Mouse (Mus musculus) C3H10T1/2 (cell line): ENCODE data around the gene Scnn1a. TPM values are rescaled to one million over a fixed set of nuclear protein-coding genes. Genes with fewer than 3 reads are reported as not detected.

Experiments
- polyA plus RNA-seq, 2 experiments: library from polyadenylated mRNA; unstranded; fragments of >200 nt; fragmentation: generic; extraction: Trizol; gene quantifications; one replicate each; pipeline ENCODE4 v1.2.1; 2012; ENCODE audit warnings: missing spikeins in 2 of 2

The Scnn1a gene
- polyA plus RNA-seq: 1 to 10 TPM in 1 of 2 experiments, under 1 TPM in 1; 0.25 to 1.7 TPM

GRCm38 (mm10) chr6:125320323-125320722 lies at the start of gene Scnn1a:
Gene Scnn1a, plus strand, starts transcription at chr6:125320659.

GRCm38 (mm10) chr6:125285890-125286289 lies 34.6 kb upstream of the Scnn1a start, which contains the start of gene Tuba3a:
Gene Tuba3a, minus strand, starts transcription at chr6:125286042.

GRCm38 (mm10) chr6:125313546-125314230 lies 6.8 kb upstream of the Scnn1a start, which contains the start of gene Ltbr:
Gene Ltbr, minus strand, starts transcription at chr6:125313885.

GRCm38 (mm10) chr6:125348721-125349574 lies 28.5 kb downstream of the Scnn1a start, which contains the start of gene Tnfrsf1a:
Gene Tnfrsf1a, plus strand, starts transcription at chr6:125349362.

GRCm38 (mm10) chr6:125380372-125381360 lies 60.2 kb downstream of the Scnn1a start, which contains the start of gene Plekhg6:
Gene Plekhg6, minus strand, starts transcription at chr6:125380793.

Other genes with a start within 250 kb of the Scnn1a start
- gene Chd4, start 224.7 kb upstream of the Scnn1a start, polyA plus RNA-seq: 100 to 1,000 TPM in 1 of 2 experiments, 10 to 100 TPM in 1; 17.2 to 106 TPM
- 10 to 100 TPM; 25.7 to 58.8 TPM for gene Nop2, start 188.8 kb upstream of the Scnn1a start, polyA plus RNA-seq
- 10 to 100 TPM in 1 of 2 experiments, 1 to 10 TPM in 1; 4.2 to 22.1 TPM for gene Iffo1, start 175.4 kb upstream of the Scnn1a start, polyA plus RNA-seq
- gene Gapdh, start 154.2 kb upstream of the Scnn1a start, polyA plus RNA-seq: 1,000 to 10,000 TPM; 2,700 to 7,122 TPM
- gene Ncapd2, start 129.0 kb upstream of the Scnn1a start, polyA plus RNA-seq: 100 to 1,000 TPM in 1 of 2 experiments, 10 to 100 TPM in 1; 57.1 to 120 TPM
- gene Mrpl51, start 128.9 kb upstream of the Scnn1a start, polyA plus RNA-seq: 100 to 1,000 TPM; 106 to 112 TPM
- gene Vamp1, start 105.1 kb upstream of the Scnn1a start, polyA plus RNA-seq: 1 to 10 TPM in 1 of 2 experiments, under 1 TPM in 1; 0.22 to 2.2 TPM
- gene Tapbpl, start 88.8 kb upstream of the Scnn1a start, polyA plus RNA-seq: 10 to 100 TPM in 1 of 2 experiments, 1 to 10 TPM in 1; 1.5 to 12.5 TPM
- gene Cd27, start 83.6 kb upstream of the Scnn1a start, polyA plus RNA-seq: under 1 TPM in 1 of 2 experiments, not detected in 1; 0.25 TPM
- gene Tuba3a, start 34.6 kb upstream of the Scnn1a start, polyA plus RNA-seq: under 1 TPM in 1 of 2 experiments, not detected in 1; 0.02 TPM
- gene Ltbr, start 6.8 kb upstream of the Scnn1a start, polyA plus RNA-seq: 100 to 1,000 TPM in 1 of 2 experiments, 10 to 100 TPM in 1; 70.3 to 101 TPM
- gene Tnfrsf1a, start 28.7 kb downstream of the Scnn1a start, polyA plus RNA-seq: 100 to 1,000 TPM in 1 of 2 experiments, 10 to 100 TPM in 1; 44.2 to 112 TPM
- gene Plekhg6, start 60.1 kb downstream of the Scnn1a start, polyA plus RNA-seq: under 1 TPM; 0.12 to 0.84 TPM
- 100 to 1,000 TPM in 1 of 2 experiments, 10 to 100 TPM in 1; 43.5 to 115 TPM for gene Cd9, start 174.1 kb downstream of the Scnn1a start, polyA plus RNA-seq
- gene Vwf, start 226.1 kb downstream of the Scnn1a start, polyA plus RNA-seq: under 1 TPM; 0.02 to 0.08 TPM